Mouse (Mus musculus): ENCODE measurements at regions not wholly inside any gene's neighbourhood (a gene's known extent, or its start where the extent isn't known, plus 50 kb on each side); places are given as distances from the start of the nearest gene placed in this dataset.

- Histone ChIP-seq H3K36me3 (ENCODE audit: insufficient read depth) (no peaks in the 10 kb centered on the region), H3K27me3 (ENCODE audit: insufficient read depth, low read length) (no peaks in the 10 kb centered on the region), H3K4me1 (ENCODE audit: insufficient read depth) (no peaks in the 10 kb centered on the region), H3K27ac (ENCODE audit: low read depth, low read length) (no peak overlapping the region), H3K4me3 (ENCODE audit: low read depth, low read length) (no peak overlapping the region), H3K9me3 (ENCODE audit: low read length) (no peaks in the 10 kb centered on the region), H3K4me2 (ENCODE audit: low read depth) (no peak overlapping the region), H3K9ac (no peak overlapping the region)
- TF ChIP-seq CTCF (IDR thresholded peaks at IDR 0.05; ENCODE audit: low read depth) = no peak
- DNase-seq = no peak
- WGBS = 94% methylated on average over 6 of the region's 6 CpGs
- no peak for ATAC-seq
These were observed 348.4 kb upstream of the Adamts5 start for GRCm38 (mm10) chr16:86250021-86250420.

- Histone ChIP-seq H3K9me3 (ENCODE audit: low read length) (no peaks in the 10 kb centered on the region), H3K9ac (no peak overlapping the region), H3K4me2 (ENCODE audit: low read depth) (no peak overlapping the region), H3K4me1 (ENCODE audit: insufficient read depth) (no peaks in the 10 kb centered on the region), H3K27me3 (ENCODE audit: insufficient read depth, low read length) (no peaks in the 10 kb centered on the region), H3K36me3 (ENCODE audit: insufficient read depth) (no peaks in the 10 kb centered on the region), H3K27ac (ENCODE audit: low read depth, low read length) (no peak overlapping the region), H3K4me3 (ENCODE audit: low read depth, low read length) (no peak overlapping the region)
- ATAC-seq = no peak
- WGBS = 67% methylated on average over 2 of the region's 2 CpGs
- no peak for DNase-seq
- no peak for TF ChIP-seq CTCF (IDR thresholded peaks at IDR 0.05; ENCODE audit: low read depth)
These were observed 342.6 kb upstream of the Adamts5 start for GRCm38 (mm10) chr16:86244191-86244590.

- ATAC-seq (no peak), DNase-seq (no peak)
- Histone ChIP-seq H3K36me3 (ENCODE audit: insufficient read depth) (no peaks in the 10 kb centered on the region), H3K4me1 (ENCODE audit: insufficient read depth) (no peaks in the 10 kb centered on the region), H3K4me2 (ENCODE audit: low read depth) (no peak overlapping the region), H3K4me3 (ENCODE audit: low read depth, low read length) (no peak overlapping the region), H3K27ac (ENCODE audit: low read depth, low read length) (no peak overlapping the region), H3K9ac (no peak overlapping the region), H3K9me3 (ENCODE audit: low read length) (no peaks in the 10 kb centered on the region), H3K27me3 (ENCODE audit: insufficient read depth, low read length) (no peaks in the 10 kb centered on the region)
- 90% methylated on average over 3 of the region's 3 CpGs for WGBS
- no peak for TF ChIP-seq CTCF (IDR thresholded peaks at IDR 0.05; ENCODE audit: low read depth)
These were observed 341.3 kb upstream of the Adamts5 start for GRCm38 (mm10) chr16:86242766-86243510.

GRCm38 (mm10) chr16:86222997-86223396 lies 321.4 kb upstream of the Adamts5 start:
- no peak overlapping the region for H3K4me2 ChIP-seq (ENCODE audit: low read depth)
- no peaks in the 10 kb centered on the region for H3K9me3 ChIP-seq (ENCODE audit: low read length)
- H3K9ac ChIP-seq = no peak overlapping the region
- TF ChIP-seq CTCF (IDR thresholded peaks at IDR 0.05; ENCODE audit: low read depth) = no peak
- H3K36me3 ChIP-seq (ENCODE audit: insufficient read depth) = no peaks in the 10 kb centered on the region
- no peak for ATAC-seq
- no peak overlapping the region for H3K27ac ChIP-seq (ENCODE audit: low read depth, low read length)
- WGBS = 48% methylated on average over 3 of the region's 3 CpGs
- H3K27me3 ChIP-seq (ENCODE audit: insufficient read depth, low read length) = no peaks in the 10 kb centered on the region
- no peaks in the 10 kb centered on the region for H3K4me1 ChIP-seq (ENCODE audit: insufficient read depth)
- DNase-seq = no peak
- H3K4me3 ChIP-seq (ENCODE audit: low read depth, low read length) = no peak overlapping the region

- Histone ChIP-seq H3K27me3 (ENCODE audit: insufficient read depth, low read length) (no peaks in the 10 kb centered on the region), H3K9ac (no peak overlapping the region), H3K4me1 (ENCODE audit: insufficient read depth) (no peaks in the 10 kb centered on the region), H3K4me2 (ENCODE audit: low read depth) (no peak overlapping the region), H3K36me3 (ENCODE audit: insufficient read depth) (no peaks in the 10 kb centered on the region), H3K9me3 (ENCODE audit: low read length) (no peaks in the 10 kb centered on the region), H3K27ac (ENCODE audit: low read depth, low read length) (no peak overlapping the region), H3K4me3 (ENCODE audit: low read depth, low read length) (no peak overlapping the region)
- TF ChIP-seq CTCF (IDR thresholded peaks at IDR 0.05; ENCODE audit: low read depth) = no peak
- ATAC-seq = no peak
- DNase-seq = no peak
These were observed 308.9 kb upstream of the Adamts5 start for GRCm38 (mm10) chr16:86210547-86210946.

- H3K27me3 ChIP-seq (ENCODE audit: insufficient read depth, low read length) = no peaks in the 10 kb centered on the region
- H3K9me3 ChIP-seq (ENCODE audit: low read length) = no peaks in the 10 kb centered on the region
- no peak overlapping the region for H3K4me2 ChIP-seq (ENCODE audit: low read depth)
- no peak for TF ChIP-seq CTCF (IDR thresholded peaks at IDR 0.05; ENCODE audit: low read depth)
- H3K9ac ChIP-seq = no peak overlapping the region
- no peak overlapping the region for H3K27ac ChIP-seq (ENCODE audit: low read depth, low read length)
- DNase-seq (no peak), ATAC-seq (no peak)
- H3K4me3 ChIP-seq (ENCODE audit: low read depth, low read length) = no peak overlapping the region
- no peaks in the 10 kb centered on the region for H3K4me1 ChIP-seq (ENCODE audit: insufficient read depth)
- no peaks in the 10 kb centered on the region for H3K36me3 ChIP-seq (ENCODE audit: insufficient read depth)
These were observed 307.7 kb upstream of the Adamts5 start for GRCm38 (mm10) chr16:86209319-86209718.

- H3K4me3 ChIP-seq (ENCODE audit: low read depth, low read length) = no peak overlapping the region
- no peaks in the 10 kb centered on the region for H3K27me3 ChIP-seq (ENCODE audit: insufficient read depth, low read length)
- no peak overlapping the region for H3K27ac ChIP-seq (ENCODE audit: low read depth, low read length)
- H3K4me1 ChIP-seq (ENCODE audit: insufficient read depth) = no peaks in the 10 kb centered on the region
- H3K9ac ChIP-seq = no peak overlapping the region
- H3K36me3 ChIP-seq (ENCODE audit: insufficient read depth) = no peaks in the 10 kb centered on the region
- 83% methylated on average over 1 of the region's 1 CpGs for WGBS
- no peak for TF ChIP-seq CTCF (IDR thresholded peaks at IDR 0.05; ENCODE audit: low read depth)
- DNase-seq (no peak), ATAC-seq (no peak)
- H3K9me3 ChIP-seq (ENCODE audit: low read length) = no peaks in the 10 kb centered on the region
- H3K4me2 ChIP-seq (ENCODE audit: low read depth) = no peak overlapping the region
These were observed 288.2 kb upstream of the Adamts5 start for GRCm38 (mm10) chr16:86189874-86190273.
